Mouse (Mus musculus) urinary bladder, postnatal 36 days (tissue): Measurements from ENCODE around the gene Ndrg2.

Source experiments
- DNase-seq, 2 experiments: peaks; one replicate each; pipeline ENCODE4 v3.0.0; 2022; ENCODE audit warnings: low spot score in 2 of 2, mixed read lengths in 1 of 2

Ndrg2 gene

GRCm38 (mm10) chr14:51913062-51913959 lies 647 bp downstream of the Ndrg2 start:
- DNase-seq = peak; percentile 86 to 92

GRCm38 (mm10) chr14:51912391-51913061 lies 1.4 kb downstream of the Ndrg2 start:
- no peak for DNase-seq

- DNase-seq = no peak
These were observed 2.7 kb downstream of the Ndrg2 start for GRCm38 (mm10) chr14:51911301-51911700.

GRCm38 (mm10) chr14:51906102-51906501 lies 7.9 kb downstream of the Ndrg2 start:
- no peak for DNase-seq

GRCm38 (mm10) chr14:51904706-51905105 lies 9.3 kb downstream of the Ndrg2 start:
- no peak for DNase-seq

- DNase-seq = no peak
These were observed 10.2 kb downstream of the Ndrg2 start for GRCm38 (mm10) chr14:51903782-51904181.

- DNase-seq = peak; percentile 77 to 78
These were observed 10.9 kb downstream of the Ndrg2 start for GRCm38 (mm10) chr14:51902806-51903710.

- no peak for DNase-seq
These were observed 14.6 kb downstream of the Ndrg2 start for GRCm38 (mm10) chr14:51899351-51899750.

- no peak for DNase-seq
These were observed 17.3 kb downstream of the Ndrg2 start for GRCm38 (mm10) chr14:51896539-51897170.

- no peak for DNase-seq
These were observed 17.9 kb downstream of the Ndrg2 start for GRCm38 (mm10) chr14:51896019-51896418.

GRCm38 (mm10) chr14:51895071-51895470 lies 18.9 kb downstream of the Ndrg2 start:
- DNase-seq = no peak

- no peak for DNase-seq
These were observed 20.1 kb downstream of the Ndrg2 start for GRCm38 (mm10) chr14:51893809-51894208.

- peak in 1 of 2 experiments; percentile 42 for DNase-seq
These were observed 20.7 kb downstream of the Ndrg2 start for GRCm38 (mm10) chr14:51893094-51893794.

- no peak for DNase-seq
These were observed 21.6 kb downstream of the Ndrg2 start, which contains the start of gene Slc39a2 for GRCm38 (mm10) chr14:51892191-51892939. Gene Slc39a2 (plus strand): TSS chr14:51892889.

GRCm38 (mm10) chr14:51889833-51890232 lies 24.1 kb downstream of the Ndrg2 start:
- DNase-seq = no peak

- DNase-seq = no peak
These were observed 27.9 kb downstream of the Ndrg2 start for GRCm38 (mm10) chr14:51886051-51886450.

- DNase-seq = peak; percentile 90 to 94
These were observed 29.2 kb downstream of the Ndrg2 start, which contains the start of gene Mettl17 for GRCm38 (mm10) chr14:51884598-51885331. Gene Mettl17 (plus strand): TSS chr14:51884842.

GRCm38 (mm10) chr14:51884031-51884544 lies 29.9 kb downstream of the Ndrg2 start:
- DNase-seq = no peak

GRCm38 (mm10) chr14:51883527-51884030 lies 30.4 kb downstream of the Ndrg2 start:
- peak; percentile 72 to 75 for DNase-seq
